Mouse (Mus musculus): ENCODE measurements around the gene Zic2. TPM values are rescaled to one million over a fixed set of nuclear protein-coding genes. Genes with fewer than 3 reads are reported as not detected.

The Zic2 gene
- total RNA-seq (2017) = not detected in 2 replicates

- no peak; a peak in 1 of 4 replicates for ATAC-seq (replicated peaks in 1 of 2; ENCODE audit: insufficient read depth in 1 of 2, low FRiP score in 2 of 2, low TSS enrichment in 1 of 2, low read depth in 1 of 2, poor library complexity in 2 of 2, severe bottlenecking in 2 of 2)
Measured at GRCm38 (mm10) chr14:122474891-122475556, at the start of gene Zic2. Zic2 (plus strand) TSS chr14:122475435.

- ATAC-seq (replicated peaks in 1 of 2; ENCODE audit: insufficient read depth in 1 of 2, low FRiP score in 2 of 2, low TSS enrichment in 1 of 2, low read depth in 1 of 2, poor library complexity in 2 of 2, severe bottlenecking in 2 of 2) = no peak
Measured at GRCm38 (mm10) chr14:122426529-122427203, 48.6 kb upstream of the Zic2 start.

GRCm38 (mm10) chr14:122427204-122427560 is 48.1 kb upstream of the Zic2 start:
- no peak for ATAC-seq (replicated peaks in 1 of 2; ENCODE audit: insufficient read depth in 1 of 2, low FRiP score in 2 of 2, low TSS enrichment in 1 of 2, low read depth in 1 of 2, poor library complexity in 2 of 2, severe bottlenecking in 2 of 2)

GRCm38 (mm10) chr14:122427654-122428053 is 47.6 kb upstream of the Zic2 start:
- no peak for ATAC-seq (replicated peaks in 1 of 2; ENCODE audit: insufficient read depth in 1 of 2, low FRiP score in 2 of 2, low TSS enrichment in 1 of 2, low read depth in 1 of 2, poor library complexity in 2 of 2, severe bottlenecking in 2 of 2)

- no peak for ATAC-seq (replicated peaks in 1 of 2; ENCODE audit: insufficient read depth in 1 of 2, low FRiP score in 2 of 2, low TSS enrichment in 1 of 2, low read depth in 1 of 2, poor library complexity in 2 of 2, severe bottlenecking in 2 of 2)
Measured at GRCm38 (mm10) chr14:122432558-122432957, 42.7 kb upstream of the Zic2 start.

- peak; percentile 36 to 37; a peak in 1 of 4 replicates for ATAC-seq (replicated peaks in 1 of 2; ENCODE audit: insufficient read depth in 1 of 2, low FRiP score in 2 of 2, low TSS enrichment in 1 of 2, low read depth in 1 of 2, poor library complexity in 2 of 2, severe bottlenecking in 2 of 2)
Measured at GRCm38 (mm10) chr14:122434039-122434438, 41.2 kb upstream of the Zic2 start.

- ATAC-seq (replicated peaks in 1 of 2; ENCODE audit: insufficient read depth in 1 of 2, low FRiP score in 2 of 2, low TSS enrichment in 1 of 2, low read depth in 1 of 2, poor library complexity in 2 of 2, severe bottlenecking in 2 of 2) = no peak
Measured at GRCm38 (mm10) chr14:122436850-122437249, 38.4 kb upstream of the Zic2 start.

GRCm38 (mm10) chr14:122449601-122450495 is 25.4 kb upstream of the Zic2 start:
- ATAC-seq (replicated peaks in 1 of 2; ENCODE audit: insufficient read depth in 1 of 2, low FRiP score in 2 of 2, low TSS enrichment in 1 of 2, low read depth in 1 of 2, poor library complexity in 2 of 2, severe bottlenecking in 2 of 2) = peak; percentile 17 to 26; a peak in 2 of 4 replicates

- no peak for ATAC-seq (replicated peaks in 1 of 2; ENCODE audit: insufficient read depth in 1 of 2, low FRiP score in 2 of 2, low TSS enrichment in 1 of 2, low read depth in 1 of 2, poor library complexity in 2 of 2, severe bottlenecking in 2 of 2)
Measured at GRCm38 (mm10) chr14:122450496-122451382, 24.5 kb upstream of the Zic2 start, which contains the start of gene Gm5089. Gm5089 (minus strand) TSS chr14:122451115.

- no peak for ATAC-seq (replicated peaks in 1 of 2; ENCODE audit: insufficient read depth in 1 of 2, low FRiP score in 2 of 2, low TSS enrichment in 1 of 2, low read depth in 1 of 2, poor library complexity in 2 of 2, severe bottlenecking in 2 of 2)
Measured at GRCm38 (mm10) chr14:122451551-122452145, 23.6 kb upstream of the Zic2 start.

- no peak for ATAC-seq (replicated peaks in 1 of 2; ENCODE audit: insufficient read depth in 1 of 2, low FRiP score in 2 of 2, low TSS enrichment in 1 of 2, low read depth in 1 of 2, poor library complexity in 2 of 2, severe bottlenecking in 2 of 2)
Measured at GRCm38 (mm10) chr14:122452701-122453387, 22.4 kb upstream of the Zic2 start.

GRCm38 (mm10) chr14:122453388-122453995 is 21.7 kb upstream of the Zic2 start:
- ATAC-seq (replicated peaks in 1 of 2; ENCODE audit: insufficient read depth in 1 of 2, low FRiP score in 2 of 2, low TSS enrichment in 1 of 2, low read depth in 1 of 2, poor library complexity in 2 of 2, severe bottlenecking in 2 of 2) = peak; percentile 56 to 62

GRCm38 (mm10) chr14:122453996-122454738 is 21.1 kb upstream of the Zic2 start:
- ATAC-seq (replicated peaks in 1 of 2; ENCODE audit: insufficient read depth in 1 of 2, low FRiP score in 2 of 2, low TSS enrichment in 1 of 2, low read depth in 1 of 2, poor library complexity in 2 of 2, severe bottlenecking in 2 of 2) = no peak

- no peak for ATAC-seq (replicated peaks in 1 of 2; ENCODE audit: insufficient read depth in 1 of 2, low FRiP score in 2 of 2, low TSS enrichment in 1 of 2, low read depth in 1 of 2, poor library complexity in 2 of 2, severe bottlenecking in 2 of 2)
Measured at GRCm38 (mm10) chr14:122454901-122455561, 20.2 kb upstream of the Zic2 start.

GRCm38 (mm10) chr14:122455562-122455958 is 19.7 kb upstream of the Zic2 start:
- no peak for ATAC-seq (replicated peaks in 1 of 2; ENCODE audit: insufficient read depth in 1 of 2, low FRiP score in 2 of 2, low TSS enrichment in 1 of 2, low read depth in 1 of 2, poor library complexity in 2 of 2, severe bottlenecking in 2 of 2)

Measured in hematopoietic stem cell, adult 5-6 weeks (primary cell).